Mouse (Mus musculus): ENCODE measurements at regions not wholly inside any gene's neighbourhood (a gene's known extent, or its start where the extent isn't known, plus 50 kb on each side); places are given as distances from the start of the nearest gene placed in this dataset.

GRCm38 (mm10) chr15:19778651-19779050, 670.4 kb upstream of the Cdh12 start:
- ATAC-seq (ENCODE audit: extremely low read depth, insufficient number of reproducible peaks, low FRiP score, poor library complexity, severe bottlenecking) = no peak

GRCm38 (mm10) chr15:19783883-19784282, 665.2 kb upstream of the Cdh12 start:
- ATAC-seq (ENCODE audit: extremely low read depth, insufficient number of reproducible peaks, low FRiP score, poor library complexity, severe bottlenecking) = no peak

GRCm38 (mm10) chr15:19806994-19807393, 642.1 kb upstream of the Cdh12 start:
- ATAC-seq (ENCODE audit: extremely low read depth, insufficient number of reproducible peaks, low FRiP score, poor library complexity, severe bottlenecking) = no peak

GRCm38 (mm10) chr15:19813647-19814046, 635.4 kb upstream of the Cdh12 start:
- ATAC-seq (ENCODE audit: extremely low read depth, insufficient number of reproducible peaks, low FRiP score, poor library complexity, severe bottlenecking) = no peak

GRCm38 (mm10) chr15:19856892-19857655, 592.0 kb upstream of the Cdh12 start:
- peak; percentile 41; the same call in 1 of the 2 replicates for ATAC-seq (ENCODE audit: extremely low read depth, insufficient number of reproducible peaks, low FRiP score, poor library complexity, severe bottlenecking)

GRCm38 (mm10) chr15:19857656-19858006, 591.4 kb upstream of the Cdh12 start:
- peak; percentile 71 for ATAC-seq (ENCODE audit: extremely low read depth, insufficient number of reproducible peaks, low FRiP score, poor library complexity, severe bottlenecking)

- no peak for ATAC-seq (ENCODE audit: extremely low read depth, insufficient number of reproducible peaks, low FRiP score, poor library complexity, severe bottlenecking)
Observed at GRCm38 (mm10) chr15:19858668-19859067, 590.4 kb upstream of the Cdh12 start.

GRCm38 (mm10) chr15:19863979-19864378, 585.1 kb upstream of the Cdh12 start:
- no peak for ATAC-seq (ENCODE audit: extremely low read depth, insufficient number of reproducible peaks, low FRiP score, poor library complexity, severe bottlenecking)

- no peak for ATAC-seq (ENCODE audit: extremely low read depth, insufficient number of reproducible peaks, low FRiP score, poor library complexity, severe bottlenecking)
Observed at GRCm38 (mm10) chr15:19866559-19866958, 582.5 kb upstream of the Cdh12 start.

- no peak for ATAC-seq (ENCODE audit: extremely low read depth, insufficient number of reproducible peaks, low FRiP score, poor library complexity, severe bottlenecking)
Observed at GRCm38 (mm10) chr15:19869041-19869440, 580.0 kb upstream of the Cdh12 start.

- no peak for ATAC-seq (ENCODE audit: extremely low read depth, insufficient number of reproducible peaks, low FRiP score, poor library complexity, severe bottlenecking)
Observed at GRCm38 (mm10) chr15:19872611-19873010, 576.5 kb upstream of the Cdh12 start.

Measured in neutrophil, adult 5-6 weeks (primary cell).